Mouse (Mus musculus) lung, embryonic 14.5 days (tissue): Measurements from ENCODE around the gene Usp22. TPM values are rescaled to one million over a fixed set of nuclear protein-coding genes. Genes with fewer than 3 reads are reported as not detected.
A peak's percentile ranks its signal among the peaks of the same experiment; 100 is the strongest.
"Not testable (repeated sequence)": the region's sequence is repeated elsewhere in the genome, so short reads cannot be mapped to it uniquely, and the experiment has no call there.

Source experiments
- ATAC-seq: fragments of 200-750 bp; cut with Nextera tagmentation; 2 replicates; pipeline ENCODE4 v1.8.0; 2017; ENCODE audit warnings: mild to moderate bottlenecking, moderate TSS enrichment, moderate library complexity; ENCODE audit not compliant: insufficient read depth
- DNase-seq: peaks from one replicate; pipeline ENCODE4 v3.0.0-alpha.2; 2015
- H3K27ac ChIP-seq: fragments of 300-500 bp; sonication (generic); 2 replicates; pipeline ENCODE4 v1.5.1; 2014; ENCODE audit warnings: low read depth, mild to moderate bottlenecking, moderate library complexity
- H3K27me3 ChIP-seq: fragments of 300-500 bp; sonication (generic); 2 replicates; pipeline ENCODE4 v1.6.1; 2014; ENCODE audit warnings: low read length, control low read depth; ENCODE audit not compliant: insufficient read depth
- H3K36me3 ChIP-seq: fragments of 300-500 bp; sonication (generic); 2 replicates; pipeline ENCODE4 v1.6.1; 2014; ENCODE audit warnings: control low read depth; ENCODE audit not compliant: insufficient read depth
- H3K4me1 ChIP-seq: fragments of 300-500 bp; sonication (generic); 2 replicates; pipeline ENCODE4 v1.6.1; 2014; ENCODE audit warnings: antibody characterized with exemption, control low read depth; ENCODE audit not compliant: insufficient read depth
- H3K4me2 ChIP-seq: fragments of 300-500 bp; sonication (generic); 2 replicates; pipeline ENCODE4 v1.6.1; 2014; ENCODE audit warnings: mild to moderate bottlenecking
- H3K4me3 ChIP-seq: fragments of 300-500 bp; sonication (generic); 2 replicates; pipeline ENCODE4 v1.5.1; 2014; ENCODE audit warnings: low read depth, low read length
- H3K9ac ChIP-seq: fragments of 300-500 bp; sonication (generic); 2 replicates; pipeline ENCODE4 v1.6.1; 2014
- H3K9me3 ChIP-seq: fragments of 300-500 bp; sonication (generic); 2 replicates; pipeline ENCODE4 v1.6.1; 2016; ENCODE audit warnings: low read depth, low read length, control low read depth
- CTCF ChIP-seq: IDR thresholded peaks from 2 replicates; pipeline ENCODE4 v1.5.1; 2016; ENCODE audit warnings: antibody characterized with exemption, low read depth
- WGBS: fragments of 180-500 bp; shearing (Covaris S2); extraction: QIAGEN DNeasy Blood & Tissue Kit; methylation state at CpG from one replicate; pipeline ENCODE4 v1.1.7; 2014; 5-methylcytosine and 5-hydroxymethylcytosine counted together
- polyA plus RNA-seq: library from polyadenylated mRNA; unstranded; fragments of >200 nt; fragmentation: Nextera tagmentation; extraction: Ambion mirVana; gene quantifications from 2 replicates; pipeline ENCODE4 v1.2.1, GENCODE M21; 2014

Usp22 gene
- polyA plus RNA-seq, 1 experiment from 2014 or later, result 167 TPM

DNA sequence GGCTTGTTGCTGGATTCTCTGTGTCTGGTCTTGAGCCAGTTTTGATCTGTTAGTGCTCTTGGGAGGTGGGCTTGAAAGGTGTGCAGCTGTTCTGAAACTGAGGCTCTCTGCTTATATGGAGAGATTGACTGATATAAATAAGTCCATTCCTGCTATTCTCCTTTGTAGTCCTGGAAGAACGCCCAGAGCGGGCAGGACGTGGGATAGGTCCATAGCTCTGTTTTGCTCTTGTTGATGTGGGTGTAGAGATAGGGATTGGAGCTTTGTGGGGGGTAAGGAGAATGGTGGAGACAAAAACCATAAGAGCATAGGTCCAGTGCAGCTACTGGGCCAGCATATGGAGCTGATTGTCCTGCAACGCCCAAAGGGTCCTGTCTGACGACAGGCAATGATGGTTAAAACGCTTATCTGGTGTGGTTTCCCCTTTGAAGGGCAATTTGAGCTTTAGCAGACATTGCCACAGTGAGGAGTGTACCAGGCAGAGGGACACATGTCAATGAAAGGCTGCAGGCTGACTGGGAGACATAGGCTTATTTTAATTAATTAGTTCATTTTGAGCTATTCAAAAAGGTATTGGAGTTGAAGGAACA lies 31.8 kb downstream of the Usp22 start:
- Histone ChIP-seq H3K9me3 (no peaks in the 10 kb centered on the region), H3K9ac (no peak overlapping the region), H3K4me2 (peak overlapping the region; percentile 8; the same call in 1 of the 2 replicates), H3K4me3 (0 out of 2 replicates have a peak overlapping the region, but pooled peaks have one; percentile 3), H3K36me3 (no peaks in the 10 kb centered on the region), H3K4me1 (no peaks in the 10 kb centered on the region), H3K27me3 (peaks cover 8% of the 10 kb centered on the region), H3K27ac (no peak overlapping the region)
- TF ChIP-seq CTCF, result no peak
- DNase-seq (no peak), ATAC-seq (no peak)
- 60% methylated on average over 6 of the region's 6 CpGs for WGBS

- ATAC-seq (no peak), DNase-seq (peak; percentile 20)
- Histone ChIP-seq H3K27me3 (peaks cover 2% of the 10 kb centered on the region; the same call in 1 of the 2 replicates), H3K36me3 (no peaks in the 10 kb centered on the region), H3K27ac (no peak overlapping the region), H3K9ac (no peak overlapping the region), H3K4me1 (no peaks in the 10 kb centered on the region), H3K9me3 (no peaks in the 10 kb centered on the region), H3K4me3 (no peak overlapping the region), H3K4me2 (no peak overlapping the region)
- no peak for TF ChIP-seq CTCF
- WGBS, result 52% methylated on average over 3 of the region's 3 CpGs
These were observed 32.6 kb downstream of the Usp22 start for GRCm38 (mm10) chr11:61142262-61142661.

GRCm38 (mm10) chr11:61141693-61142092 lies 33.2 kb downstream of the Usp22 start:
- WGBS, result 61% methylated on average over 2 of the region's 2 CpGs
- no peaks in the 10 kb centered on the region for H3K36me3 ChIP-seq
- DNase-seq, result no peak
- no peak overlapping the region for H3K4me2 ChIP-seq
- no peak for ATAC-seq
- H3K9me3 ChIP-seq, result no peaks in the 10 kb centered on the region
- no peak overlapping the region for H3K4me3 ChIP-seq
- no peak for TF ChIP-seq CTCF
- no peaks in the 10 kb centered on the region for H3K4me1 ChIP-seq
- no peaks in the 10 kb centered on the region for H3K27me3 ChIP-seq
- no peak overlapping the region for H3K27ac ChIP-seq
- H3K9ac ChIP-seq, result no peak overlapping the region

DNA sequence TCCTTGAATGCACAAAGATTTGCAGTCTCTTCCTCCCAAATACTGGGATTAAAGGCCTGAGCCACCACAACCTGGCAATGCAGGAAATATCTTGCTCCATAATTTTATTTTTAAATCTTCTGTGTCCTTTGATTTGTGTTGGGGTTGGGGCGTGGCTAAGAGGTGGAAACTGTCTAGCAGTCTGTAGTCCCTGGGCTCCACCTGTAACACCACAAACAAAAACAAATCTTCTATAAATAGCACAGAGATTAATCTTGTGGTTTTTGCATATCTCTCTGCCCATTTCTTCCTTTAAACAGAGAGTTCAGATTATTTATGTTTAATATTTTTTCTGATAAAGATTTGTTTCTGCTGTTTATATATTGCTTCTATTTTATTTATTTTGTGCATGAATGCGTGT lies 41.9 kb downstream of the Usp22 start:
- Histone ChIP-seq H3K4me1 (no peaks in the 10 kb centered on the region), H3K4me3 (no peak overlapping the region), H3K9ac (no peak overlapping the region), H3K36me3 (no peaks in the 10 kb centered on the region), H3K9me3 (no peaks in the 10 kb centered on the region), H3K27me3 (no peaks in the 10 kb centered on the region), H3K27ac (no peak overlapping the region), H3K4me2 (no peak overlapping the region)
- WGBS, result 69% methylated on average over 2 of the region's 2 CpGs
- DNase-seq (no peak), ATAC-seq (no peak)
- no peak for TF ChIP-seq CTCF

GRCm38 (mm10) chr11:61130646-61131045 lies 44.2 kb downstream of the Usp22 start:
- H3K27ac ChIP-seq, H3K4me2 ChIP-seq, H3K36me3 ChIP-seq, H3K9me3 ChIP-seq, DNase-seq, H3K4me1 ChIP-seq, ATAC-seq, H3K4me3 ChIP-seq, H3K27me3 ChIP-seq, H3K9ac ChIP-seq: not testable (repeated sequence)
- 87% methylated on average over 4 of the region's 4 CpGs for WGBS

GRCm38 (mm10) chr11:61129305-61129704 lies 45.5 kb downstream of the Usp22 start:
- no peak for TF ChIP-seq CTCF
- WGBS, result 49% methylated on average over 10 of the region's 10 CpGs

GRCm38 (mm10) chr11:61127421-61128055 lies 47.3 kb downstream of the Usp22 start:
- H3K4me2 ChIP-seq, result no peak overlapping the region
- DNase-seq (no peak), ATAC-seq (no peak)
- no peak overlapping the region for H3K4me3 ChIP-seq
- no peaks in the 10 kb centered on the region for H3K4me1 ChIP-seq
- no peak overlapping the region for H3K9ac ChIP-seq
- no peaks in the 10 kb centered on the region for H3K36me3 ChIP-seq
- TF ChIP-seq CTCF, result no peak
- no peaks in the 10 kb centered on the region for H3K9me3 ChIP-seq
- WGBS, result 88% methylated on average over 8 of the region's 8 CpGs
- H3K27ac ChIP-seq, result no peak overlapping the region
- no peaks in the 10 kb centered on the region for H3K27me3 ChIP-seq

More at GRCm38 (mm10) chr11:61129305-61129704, 45.5 kb downstream of the Usp22 start:
- DNase-seq, result no peak
- Histone ChIP-seq H3K4me3 (no peak overlapping the region), H3K36me3 (no peaks in the 10 kb centered on the region), H3K9ac (no peak overlapping the region), H3K27me3 (no peaks in the 10 kb centered on the region), H3K9me3 (no peaks in the 10 kb centered on the region), H3K4me2 (no peak overlapping the region), H3K27ac (no peak overlapping the region), H3K4me1 (no peaks in the 10 kb centered on the region)
- no peak for ATAC-seq
